Mouse (Mus musculus) thymus, postnatal 36 days (tissue): ENCODE measurements around the gene Cyp26b1.
"Not testable (repeated sequence)": the region's sequence is repeated elsewhere in the genome, so short reads cannot be mapped to it uniquely, and the experiment has no call there.

Source experiments
- DNase-seq, 2 experiments: peaks; one replicate each; pipeline ENCODE4 v3.0.0; 2022; ENCODE audit warnings: mixed read lengths in 2 of 2

Gene Cyp26b1

GRCm38 (mm10) chr6:84593693-84594092, at the start of gene Cyp26b1:
Cyp26b1 (minus strand) TSS chr6:84593908.
- DNase-seq = peak in 1 of 2 experiments; percentile 4

- no peak for DNase-seq
Observed at GRCm38 (mm10) chr6:84641062-84641431, 47.3 kb upstream of the Cyp26b1 start.

- no peak for DNase-seq
Observed at GRCm38 (mm10) chr6:84640324-84641061, 46.8 kb upstream of the Cyp26b1 start.

GRCm38 (mm10) chr6:84638206-84638605, 44.5 kb upstream of the Cyp26b1 start:
- no peak for DNase-seq

GRCm38 (mm10) chr6:84631588-84631987, 37.9 kb upstream of the Cyp26b1 start:
- DNase-seq = no peak

- no peak for DNase-seq
Observed at GRCm38 (mm10) chr6:84630276-84630675, 36.6 kb upstream of the Cyp26b1 start.

- no peak for DNase-seq
Observed at GRCm38 (mm10) chr6:84628831-84629230, 35.1 kb upstream of the Cyp26b1 start.

- no peak for DNase-seq
Observed at GRCm38 (mm10) chr6:84626398-84626797, 32.7 kb upstream of the Cyp26b1 start.

- DNase-seq = no peak
Observed at GRCm38 (mm10) chr6:84619166-84619565, 25.5 kb upstream of the Cyp26b1 start.

- DNase-seq = peak; percentile 35 to 46
Observed at GRCm38 (mm10) chr6:84617051-84617450, 23.3 kb upstream of the Cyp26b1 start.

GRCm38 (mm10) chr6:84616586-84616985, 22.9 kb upstream of the Cyp26b1 start:
- no peak for DNase-seq

- DNase-seq = no peak
Observed at GRCm38 (mm10) chr6:84613561-84613960, 19.9 kb upstream of the Cyp26b1 start.

GRCm38 (mm10) chr6:84601136-84601889, 7.6 kb upstream of the Cyp26b1 start:
- DNase-seq = no peak

- DNase-seq = not testable (repeated sequence)
Observed at GRCm38 (mm10) chr6:84599296-84599695, 5.6 kb upstream of the Cyp26b1 start.

GRCm38 (mm10) chr6:84598725-84599124, 5.0 kb upstream of the Cyp26b1 start:
- no peak for DNase-seq

GRCm38 (mm10) chr6:84594626-84595025, 918 bp upstream of the Cyp26b1 start:
- DNase-seq = no peak

GRCm38 (mm10) chr6:84590961-84591745, 2.6 kb downstream of the Cyp26b1 start:
- DNase-seq = peak in 1 of 2 experiments; percentile 1

GRCm38 (mm10) chr6:84589742-84590686, 3.7 kb downstream of the Cyp26b1 start:
- peak; percentile 60 to 70 for DNase-seq

GRCm38 (mm10) chr6:84588895-84589652, 4.6 kb downstream of the Cyp26b1 start:
- peak in 1 of 2 experiments; percentile 5 for DNase-seq

GRCm38 (mm10) chr6:84588221-84588894, 5.3 kb downstream of the Cyp26b1 start:
- DNase-seq = peak in 1 of 2 experiments; percentile 4
